Comparison of ENCODE assay signal across 12 mouse cellular contexts in the genomic region with DNA sequence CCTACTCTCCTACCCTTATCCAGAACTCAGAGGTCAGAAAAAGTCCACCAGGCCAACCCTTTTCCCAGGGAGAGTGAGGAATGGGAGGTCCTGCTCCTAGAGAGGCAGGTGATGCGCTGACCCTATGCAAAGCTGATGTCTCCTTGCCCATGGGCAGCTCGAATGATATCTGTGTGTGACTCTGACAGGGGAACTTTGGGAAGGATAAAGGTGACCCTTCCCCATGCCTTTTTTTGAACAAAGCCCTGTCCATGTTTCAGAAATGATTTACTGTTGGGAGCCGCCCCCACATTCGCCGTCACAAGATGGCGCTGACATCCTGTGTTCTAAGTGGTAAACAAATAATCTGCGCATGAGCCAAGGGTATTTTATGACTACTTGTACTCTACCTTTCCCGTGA. TPM values are rescaled to one million over a fixed set of nuclear protein-coding genes. Genes with fewer than 3 reads are reported as not detected.
DNase-seq lines count a peak whose midpoint lies in the region; ATAC-seq and TF ChIP-seq lines count a peak whose summit lies in the region.
"Not testable (repeated sequence)": the region's sequence is repeated elsewhere in the genome, so short reads cannot be mapped to it uniquely, and the experiment has no call there.
"Had no signal": no experiment of that assay in that cellular context is flagged by ENCODE, and none has a peak within 500 bp of the region (broad histone marks: within the 10 kb centered on the region; RNA-seq: fewer than 3 reads in every experiment).

No protein-coding gene starts in this region.

- peak overlapping the region; percentile 47 for H3K9ac ChIP-seq in MEL (ENCODE audit: control insufficient read depth, low read depth, low read length, poor library complexity, severe bottlenecking)
- not testable (repeated sequence) for H3K9ac ChIP-seq in midbrain, embryonic 11.5 days (ENCODE audit: low read length)

- not testable (repeated sequence) for ATAC-seq in midbrain, embryonic 11.5 days (ENCODE audit: low FRiP score)

- H3K4me3 ChIP-seq in MEL (ENCODE audit: control insufficient read depth in 1 of 2, insufficient read depth in 1 of 2, low read depth in 2 of 2, low read length in 2 of 2), result peak overlapping the region; percentile 60 to 89
- not testable (repeated sequence) for H3K4me3 ChIP-seq in midbrain, embryonic 11.5 days (ENCODE audit: low read depth, low read length)

- H3K79me2 ChIP-seq in MEL (ENCODE audit: control insufficient read depth, insufficient read depth, low read length, poor library complexity), result peaks cover 23% of the 10 kb centered on the region

- H3K36me3 ChIP-seq in MEL (ENCODE audit: control insufficient read depth in 1 of 2, insufficient read depth in 2 of 2, low read length in 2 of 2); midbrain, embryonic 11.5 days (ENCODE audit: control insufficient read depth, insufficient read depth, low read length): not testable (repeated sequence)

- DNase-seq in 416B (ENCODE audit: low read depth) (peak; percentile 38), MEL (ENCODE audit: low read depth, low spot score) (peak; percentile 50)
- peak; percentile 4 for DNase-seq in cerebellum, adult 9-10 months
- DNase-seq in heart, adult 11 months, result peak; percentile 79
- peak; percentile 10 for DNase-seq in kidney, adult 9 months
- DNase-seq in midbrain, embryonic 11.5 days (ENCODE audit: low spot score, missing footprints), result peak; percentile 6
- DNase-seq in naive thymus-derived CD4-positive, alpha-beta T cell, adult 2 months (ENCODE audit: low read depth), result peak; percentile 34
- DNase-seq in thymus, postnatal 14 days, result peak; percentile 24

- WGBS in midbrain, embryonic 11.5 days, result 92% methylated on average over 7 of the region's 8 CpGs

- TF ChIP-seq CTCF in MEL (IDR thresholded peaks at IDR 0.05 in 2 of 3, conservative IDR thresholded peaks at IDR 0.05 in 1 of 3; ENCODE audit: control insufficient read depth in 1 of 3, insufficient read depth in 1 of 3, low read depth in 2 of 3, low read length in 3 of 3, poor library complexity in 1 of 3, severe bottlenecking in 1 of 3), result not testable (repeated sequence)

- TF ChIP-seq RAD21 in MEL (IDR thresholded peaks at IDR 0.05; ENCODE audit: low read depth, low read length), result not testable (repeated sequence)

- H3K27me3 ChIP-seq in MEL (ENCODE audit: control insufficient read depth in 1 of 2, insufficient read depth in 2 of 2, low read length in 2 of 2); midbrain, embryonic 11.5 days (ENCODE audit: control insufficient read depth, insufficient read depth, low read length): not testable (repeated sequence)

- H3K4me1 ChIP-seq in MEL (ENCODE audit: control insufficient read depth in 1 of 2, insufficient read depth in 2 of 2, low read length in 2 of 2), result peaks cover 0 to 16% of the 10 kb centered on the region in 2 experiments; a peak in 3 of 4 replicates
- H3K4me1 ChIP-seq in midbrain, embryonic 11.5 days (ENCODE audit: control insufficient read depth, insufficient read depth, low read length), result not testable (repeated sequence)

- H3K4me2 ChIP-seq in midbrain, embryonic 11.5 days, result not testable (repeated sequence)

- H3K27ac ChIP-seq in MEL (ENCODE audit: control insufficient read depth, low read depth, low read length), result peak overlapping the region; percentile 23; the same call in 1 of the 2 replicates
- not testable (repeated sequence) for H3K27ac ChIP-seq in midbrain, embryonic 11.5 days (ENCODE audit: low read depth, low read length)

- H3K9me3 ChIP-seq in MEL (replicated peaks; ENCODE audit: insufficient read depth, low read length); midbrain, embryonic 11.5 days (ENCODE audit: control insufficient read depth, low read length): not testable (repeated sequence)

- TF ChIP-seq POLR2A in MEL (IDR thresholded peaks at IDR 0.05; ENCODE audit: control insufficient read depth in 1 of 2, insufficient read depth in 1 of 2, low read depth in 1 of 2, low read length in 2 of 2, poor library complexity in 1 of 2), result not testable (repeated sequence)

- TF ChIP-seq EP300 in MEL (IDR thresholded peaks at IDR 0.05; ENCODE audit: low read depth in 1 of 2, low read length in 2 of 2), result not testable (repeated sequence)

RNA-seq across cellular contexts. Expression of a gene that starts 2.8 kb away (rescaled TPM):
- 9.4 and 12.6 TPM in 2 replicates for total RNA-seq in MEL (2012; rRNA removed)
- 10 to 100 TPM in 1 of 2 experiments, not detected in 1; 10.8 TPM for polyA plus RNA-seq in MEL (2012; ENCODE audit: insufficient read depth in 1 of 2, insufficient read length in 2 of 2, low read depth in 1 of 2, low replicate concordance in 2 of 2, missing spikeins in 1 of 2)
- 32.1 and 34.4 TPM in 2 replicates for polyA plus RNA-seq in midbrain, embryonic 11.5 days (2014; fragmentation: Nextera tagmentation; extraction: Ambion mirVana)

RNA-seq across cellular contexts. Expression of a gene that starts 29.8 kb away (rescaled TPM):
- total RNA-seq in MEL (2012; rRNA removed), result 43.8 and 49.5 TPM in 2 replicates
- polyA plus RNA-seq in MEL (2012; ENCODE audit: insufficient read depth in 1 of 2, insufficient read length in 2 of 2, low read depth in 1 of 2, low replicate concordance in 2 of 2, missing spikeins in 1 of 2), result 10 to 100 TPM in 1 of 2 experiments, not detected in 1; 75.1 TPM
- polyA plus RNA-seq in midbrain, embryonic 11.5 days (2014; fragmentation: Nextera tagmentation; extraction: Ambion mirVana), result 36.5 and 39.2 TPM in 2 replicates

RNA-seq across cellular contexts. Expression of a gene that starts 30.0 kb away (rescaled TPM):
- total RNA-seq in MEL (2012; rRNA removed), result 3.6 and 6.9 TPM in 2 replicates
- polyA plus RNA-seq in MEL (2012; ENCODE audit: insufficient read depth in 1 of 2, insufficient read length in 2 of 2, low read depth in 1 of 2, low replicate concordance in 2 of 2, missing spikeins in 1 of 2), result 1 to 10 TPM in 1 of 2 experiments, not detected in 1; 4.2 TPM
- polyA plus RNA-seq in midbrain, embryonic 11.5 days (2014; fragmentation: Nextera tagmentation; extraction: Ambion mirVana), result 13.4 and 15.8 TPM in 2 replicates

RNA-seq across cellular contexts. Expression of a gene that starts 45.3 kb away (rescaled TPM):
- 22.9 and 23.3 TPM in 2 replicates for total RNA-seq in MEL (2012; rRNA removed)
- 10 to 100 TPM in 1 of 2 experiments, not detected in 1; 70.8 TPM for polyA plus RNA-seq in MEL (2012; ENCODE audit: insufficient read depth in 1 of 2, insufficient read length in 2 of 2, low read depth in 1 of 2, low replicate concordance in 2 of 2, missing spikeins in 1 of 2)
- 55.1 and 56.2 TPM in 2 replicates for polyA plus RNA-seq in midbrain, embryonic 11.5 days (2014; fragmentation: Nextera tagmentation; extraction: Ambion mirVana)

RNA-seq across cellular contexts. Expression of a gene that starts 57.2 kb away (rescaled TPM):
- total RNA-seq in MEL (2012; rRNA removed), result not detected in 2 replicates
- not detected for polyA plus RNA-seq in MEL (2012; ENCODE audit: insufficient read depth in 1 of 2, insufficient read length in 2 of 2, low read depth in 1 of 2, low replicate concordance in 2 of 2, missing spikeins in 1 of 2)
- 4.0 and 8.4 TPM in 2 replicates for polyA plus RNA-seq in midbrain, embryonic 11.5 days (2014; fragmentation: Nextera tagmentation; extraction: Ambion mirVana)
- total RNA-seq: adrenal gland, adult 2 months; adrenal gland, postnatal 10 days; adrenal gland, postnatal 25 days; adrenal gland, postnatal 4 days had no signal

Comparison
In these comparisons a context has a peak if more than half of its experiments do, and no peak if none do; other contexts are left out.
1. DNase-seq: peak in every context shown above with its lines; median percentile 79 in heart, adult 11 months; 50 in MEL; 38 in 416B; 34 in naive thymus-derived CD4-positive, alpha-beta T cell, adult 2 months; 24 in thymus, postnatal 14 days; 10 in kidney, adult 9 months; 6 in midbrain, embryonic 11.5 days; 4 in cerebellum, adult 9-10 months.